Mouse (Mus musculus): ENCODE data around the gene Madcam1.

DNA sequence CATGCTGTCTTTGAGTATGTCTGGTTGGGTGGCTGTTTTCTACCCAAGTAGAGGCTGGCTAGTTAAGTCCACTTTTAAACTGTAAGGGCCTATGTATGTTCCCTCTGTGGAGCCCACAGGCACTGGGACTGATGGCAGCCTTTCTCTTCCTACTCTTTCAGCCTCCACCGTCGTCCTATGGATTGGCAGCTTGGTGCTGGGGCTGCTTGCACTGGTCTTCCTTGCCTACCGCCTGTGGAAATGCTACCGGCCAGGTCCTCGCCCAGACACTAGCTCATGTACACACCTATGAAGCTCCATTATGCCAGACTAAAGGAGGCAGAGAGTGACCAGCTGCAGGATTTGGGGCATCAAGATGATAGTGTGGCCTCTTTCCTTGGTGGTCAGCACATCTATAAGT lies 3.7 kb downstream of the Madcam1 start:
- TF ChIP-seq CTCF (IDR thresholded peaks at IDR 0.05; ENCODE audit: control insufficient read depth, insufficient read depth, insufficient read length) = no peak
- no peak for TF ChIP-seq MYOG (IDR thresholded peaks at IDR 0.05; ENCODE audit: control insufficient read depth, extremely low read depth, insufficient read length)
- no peak for TF ChIP-seq MAX (IDR thresholded peaks at IDR 0.05)
- no peak for TF ChIP-seq USF1 (IDR thresholded peaks at IDR 0.05; ENCODE audit: low read depth)
- no peak for TF ChIP-seq MYOD1 (IDR thresholded peaks at IDR 0.05; ENCODE audit: control insufficient read depth, insufficient read length, low read depth)
- no peak for TF ChIP-seq CEBPB (IDR thresholded peaks at IDR 0.05; ENCODE audit: low read depth)
- no peak for TF ChIP-seq FOSL1 (IDR thresholded peaks at IDR 0.05; ENCODE audit: insufficient read depth, low read length, poor library complexity, severe bottlenecking)
